Mouse (Mus musculus) hindbrain, embryonic 11.5 days (tissue): ENCODE data around the gene Ssr1. TPM values are rescaled to one million over a fixed set of nuclear protein-coding genes. Genes with fewer than 3 reads are reported as not detected.

ENCODE experiments used
- ATAC-seq: fragments of 200-750 bp; cut with Nextera tagmentation; 2 replicates; pipeline ENCODE4 v1.8.0; 2017; ENCODE audit warnings: mild to moderate bottlenecking, moderate TSS enrichment, moderate library complexity; ENCODE audit not compliant: low FRiP score
- DNase-seq: peaks from one replicate; pipeline ENCODE4 v3.0.0-alpha.2; 2015; ENCODE audit warnings: low spot score
- H3K27ac ChIP-seq: fragments of 300-500 bp; sonication (generic); 2 replicates; pipeline ENCODE4 v1.5.1; 2014; ENCODE audit warnings: mild to moderate bottlenecking, low read depth, low read length
- H3K27me3 ChIP-seq: fragments of 300-500 bp; sonication (generic); 2 replicates; pipeline ENCODE4 v1.6.1; 2014; ENCODE audit warnings: mild to moderate bottlenecking, low read length, moderate library complexity, mixed read lengths; ENCODE audit not compliant: control insufficient read depth, insufficient read depth
- H3K36me3 ChIP-seq: fragments of 300-500 bp; sonication (generic); 2 replicates; pipeline ENCODE4 v1.6.1; 2014; ENCODE audit warnings: mild to moderate bottlenecking, low read length, moderate library complexity, mixed read lengths; ENCODE audit not compliant: control insufficient read depth, insufficient read depth
- H3K4me1 ChIP-seq: fragments of 300-500 bp; sonication (generic); replicated peaks from 2 replicates; pipeline ENCODE4 v1.6.1; 2014; ENCODE audit warnings: low read length, mixed read lengths; ENCODE audit not compliant: control insufficient read depth, insufficient read depth
- H3K4me2 ChIP-seq: fragments of 300-500 bp; sonication (generic); replicated peaks from 2 replicates; pipeline ENCODE4 v1.6.1; 2014; ENCODE audit warnings: mild to moderate bottlenecking, low read depth, low read length
- H3K4me3 ChIP-seq: fragments of 300-500 bp; sonication (generic); 2 replicates; pipeline ENCODE4 v1.5.1; 2014; ENCODE audit warnings: low read depth, low read length
- H3K9ac ChIP-seq: fragments of 300-500 bp; sonication (generic); 2 replicates; pipeline ENCODE4 v1.6.1; 2014; ENCODE audit warnings: low read depth, low read length
- H3K9me3 ChIP-seq: fragments of 300-500 bp; sonication (generic); 2 replicates; pipeline ENCODE4 v1.6.1; 2016; ENCODE audit warnings: low read length; ENCODE audit not compliant: control insufficient read depth
- WGBS: fragments of 180-500 bp; shearing (Covaris S2); extraction: QIAGEN DNeasy Blood & Tissue Kit; methylation state at CpG from one replicate; pipeline ENCODE4 v1.1.7; 2014; 5-methylcytosine and 5-hydroxymethylcytosine counted together
- polyA plus RNA-seq: library from polyadenylated mRNA; unstranded; fragments of >200 nt; fragmentation: Nextera tagmentation; extraction: Ambion mirVana; gene quantifications from 2 replicates; pipeline ENCODE4 v1.2.1, GENCODE M21; 2014

Gene Ssr1
- polyA plus RNA-seq, 1 experiment from 2014 or later = 91.2 TPM

DNA sequence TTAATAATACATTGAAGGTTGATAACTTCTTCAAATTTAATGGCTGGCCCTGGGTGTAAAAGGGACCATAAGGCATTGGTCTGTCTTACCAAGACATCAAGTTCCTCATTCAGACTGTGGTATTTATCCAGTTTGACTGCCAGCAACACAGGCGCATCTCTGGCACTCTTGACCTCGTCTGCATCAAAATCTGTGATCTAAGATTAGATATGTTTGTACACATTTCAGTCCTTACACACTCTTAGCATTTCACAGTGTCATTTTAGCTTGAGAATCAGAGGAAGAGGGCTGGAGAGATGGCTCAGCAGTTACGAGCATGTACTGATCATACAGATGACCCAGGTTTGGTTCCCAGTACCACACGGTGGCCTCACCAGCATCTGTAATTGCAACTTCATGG lies 21.6 kb upstream of the Ssr1 start:
- Histone ChIP-seq H3K9me3 (0 out of 2 replicates have a peak, but pooled peaks cover 3% of the 10 kb centered on the region), H3K27ac (no peak overlapping the region), H3K9ac (no peak overlapping the region), H3K36me3 (no peaks in the 10 kb centered on the region), H3K4me3 (no peak overlapping the region), H3K4me1 (no peaks in the 10 kb centered on the region), H3K27me3 (no peaks in the 10 kb centered on the region), H3K4me2 (no peak overlapping the region)
- no peak for ATAC-seq
- WGBS = 92% methylated on average over 4 of the region's 4 CpGs
- DNase-seq = no peak

DNA sequence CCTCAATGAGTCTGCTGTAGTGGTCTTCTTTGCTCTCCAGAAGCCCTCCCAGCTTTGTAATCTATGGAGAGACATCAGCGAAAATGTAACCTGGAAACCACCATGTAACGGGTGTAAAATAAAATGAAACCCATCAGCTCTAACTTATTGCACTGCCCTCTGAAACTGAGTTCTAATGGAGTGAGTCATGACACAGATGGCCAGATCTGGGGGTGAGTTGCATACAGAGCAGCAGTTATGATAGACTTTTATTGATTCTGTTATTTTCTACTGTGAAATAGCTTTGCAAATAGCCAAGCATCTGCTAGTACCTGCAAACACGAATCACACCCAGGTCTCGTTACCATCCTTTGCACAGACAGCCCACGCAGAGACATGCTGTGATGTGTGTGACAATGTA lies 18.4 kb upstream of the Ssr1 start:
- Histone ChIP-seq H3K27ac (no peak overlapping the region), H3K9ac (no peak overlapping the region), H3K9me3 (no peaks in the 10 kb centered on the region), H3K4me1 (no peaks in the 10 kb centered on the region), H3K4me2 (no peak overlapping the region), H3K4me3 (no peak overlapping the region), H3K27me3 (no peaks in the 10 kb centered on the region), H3K36me3 (no peaks in the 10 kb centered on the region)
- DNase-seq = no peak
- 81% methylated on average over 5 of the region's 5 CpGs for WGBS
- no peak for ATAC-seq

- Histone ChIP-seq H3K27me3 (no peaks in the 10 kb centered on the region), H3K4me3 (no peak overlapping the region), H3K9ac (no peak overlapping the region), H3K4me1 (no peaks in the 10 kb centered on the region), H3K9me3 (no peaks in the 10 kb centered on the region), H3K36me3 (no peaks in the 10 kb centered on the region), H3K4me2 (no peak overlapping the region), H3K27ac (no peak overlapping the region)
- no peak for DNase-seq
- ATAC-seq = no peak
- 90% methylated on average over 5 of the region's 5 CpGs for WGBS
These were observed 16.5 kb upstream of the Ssr1 start for GRCm38 (mm10) chr13:38010444-38010910.

DNA sequence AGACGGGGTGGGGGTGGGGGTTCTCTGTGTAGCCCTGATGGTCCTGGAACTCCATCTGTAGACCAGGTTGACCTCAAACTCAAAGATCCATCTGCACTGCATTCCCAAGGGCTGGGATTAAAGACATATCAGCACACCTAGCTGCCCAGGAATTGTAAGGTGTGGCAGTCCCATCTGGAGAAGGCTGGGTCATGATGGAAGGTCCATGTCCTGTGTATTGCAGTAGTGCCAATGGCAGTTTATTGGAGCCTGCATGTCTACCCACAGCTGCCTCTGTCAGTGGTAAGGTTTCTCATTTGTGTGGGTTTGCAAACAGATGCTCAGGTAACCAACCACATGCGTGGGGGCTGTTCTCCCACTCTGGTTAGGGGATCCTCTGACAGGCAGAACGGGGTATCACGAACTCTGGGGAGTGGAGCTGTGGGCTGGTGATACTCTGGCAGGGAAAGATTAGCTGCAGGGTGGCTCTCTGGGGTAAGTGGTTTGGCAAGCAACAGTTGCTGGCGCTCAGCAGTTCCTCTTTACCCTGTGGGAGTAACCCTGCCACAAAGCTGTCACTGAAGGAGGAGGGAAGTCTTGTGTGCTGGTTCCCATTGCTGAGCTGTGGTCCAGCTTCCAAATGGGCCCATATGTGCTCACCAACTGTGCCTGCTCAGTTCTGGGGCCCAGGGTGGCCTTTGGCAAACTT lies 15.8 kb upstream of the Ssr1 start:
- Histone ChIP-seq H3K4me1 (no peaks in the 10 kb centered on the region), H3K36me3 (no peaks in the 10 kb centered on the region), H3K4me2 (no peak overlapping the region), H3K9me3 (no peaks in the 10 kb centered on the region), H3K9ac (no peak overlapping the region), H3K4me3 (no peak overlapping the region), H3K27ac (no peak overlapping the region), H3K27me3 (no peaks in the 10 kb centered on the region)
- no peak for ATAC-seq
- WGBS = 83% methylated on average over 5 of the region's 5 CpGs
- DNase-seq = no peak

DNA sequence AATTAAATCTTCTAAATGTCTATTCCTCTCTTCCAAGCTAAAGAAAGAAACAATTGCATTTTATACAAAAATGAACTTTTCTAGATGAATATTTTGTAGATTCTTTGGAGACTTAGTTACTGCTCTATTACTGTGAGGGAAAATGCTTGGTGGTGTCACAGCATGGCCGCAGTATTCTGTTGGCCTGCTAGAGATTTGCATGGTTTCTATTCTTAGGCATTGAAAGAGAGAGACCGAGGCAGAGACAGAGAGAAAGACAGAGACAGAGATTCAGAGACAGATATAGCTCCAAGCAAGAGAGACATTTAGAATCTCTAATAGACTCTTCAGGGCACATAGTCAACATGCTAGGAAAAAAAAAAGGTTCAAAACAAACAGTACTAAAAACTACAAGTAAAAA lies 14.0 kb upstream of the Ssr1 start:
- Histone ChIP-seq H3K9ac (no peak overlapping the region), H3K4me2 (no peak overlapping the region), H3K36me3 (no peaks in the 10 kb centered on the region), H3K4me3 (no peak overlapping the region), H3K9me3 (no peaks in the 10 kb centered on the region), H3K27ac (no peak overlapping the region), H3K27me3 (no peaks in the 10 kb centered on the region), H3K4me1 (no peaks in the 10 kb centered on the region)
- DNase-seq (no peak), ATAC-seq (no peak)
- 97% methylated on average over 2 of the region's 2 CpGs for WGBS

GRCm38 (mm10) chr13:38002461-38002860 lies 8.4 kb upstream of the Ssr1 start:
- H3K4me3 ChIP-seq = no peak overlapping the region
- WGBS = 56% methylated on average over 1 of the region's 1 CpGs
- no peak overlapping the region for H3K4me2 ChIP-seq
- H3K27ac ChIP-seq = no peak overlapping the region
- no peak for ATAC-seq
- H3K36me3 ChIP-seq = no peaks in the 10 kb centered on the region
- no peaks in the 10 kb centered on the region for H3K9me3 ChIP-seq
- no peak overlapping the region for H3K9ac ChIP-seq
- no peaks in the 10 kb centered on the region for H3K27me3 ChIP-seq
- DNase-seq = no peak
- no peaks in the 10 kb centered on the region for H3K4me1 ChIP-seq

GRCm38 (mm10) chr13:37999713-38000112 lies 5.7 kb upstream of the Ssr1 start:
- Histone ChIP-seq H3K36me3 (no peaks in the 10 kb centered on the region), H3K9ac (no peak overlapping the region), H3K4me1 (no peaks in the 10 kb centered on the region), H3K9me3 (no peaks in the 10 kb centered on the region), H3K27me3 (no peaks in the 10 kb centered on the region), H3K4me2 (no peak overlapping the region), H3K27ac (no peak overlapping the region), H3K4me3 (no peak overlapping the region)
- ATAC-seq (no peak), DNase-seq (no peak)
- WGBS = 71% methylated on average over 3 of the region's 3 CpGs

GRCm38 (mm10) chr13:37994405-37994749 lies 360 bp upstream of the Ssr1 start:
- ATAC-seq (peak; percentile 66), DNase-seq (no peak)
- peak overlapping the region; percentile 31; the same call in 1 of the 2 replicates for H3K4me2 ChIP-seq
- H3K4me1 ChIP-seq = 0 out of 2 replicates have a peak, but pooled peaks cover 4% of the 10 kb centered on the region
- H3K9me3 ChIP-seq = no peaks in the 10 kb centered on the region
- H3K4me3 ChIP-seq = peak overlapping the region; percentile 93
- peaks cover 3% of the 10 kb centered on the region; the same call in 1 of the 2 replicates for H3K36me3 ChIP-seq
- H3K9ac ChIP-seq = peak overlapping the region; percentile 44
- no peaks in the 10 kb centered on the region for H3K27me3 ChIP-seq
- 0 out of 2 replicates have a peak overlapping the region, but pooled peaks have one; percentile 88 for H3K27ac ChIP-seq
- WGBS = 24% methylated on average over 7 of the region's 7 CpGs

- ATAC-seq = no peak
- Histone ChIP-seq H3K9ac (peak overlapping the region; percentile 94), H3K36me3 (peaks cover 7% of the 10 kb centered on the region; the same call in 1 of the 2 replicates), H3K9me3 (no peaks in the 10 kb centered on the region), H3K27ac (peak overlapping the region; percentile 88), H3K4me1 (0 out of 2 replicates have a peak, but pooled peaks cover 4% of the 10 kb centered on the region), H3K27me3 (no peaks in the 10 kb centered on the region), H3K4me2 (peak overlapping the region; percentile 76), H3K4me3 (peak overlapping the region; percentile 93)
- no peak for DNase-seq
- under 1% methylated on average over 17 of the region's 17 CpGs for WGBS
These were observed 677 bp downstream of the Ssr1 start for GRCm38 (mm10) chr13:37993376-37993703.
